Mouse (Mus musculus) urinary bladder, postnatal 25 days (tissue): Measurements from ENCODE around the gene Gm9736.
"Not testable (repeated sequence)": the region's sequence is repeated elsewhere in the genome, so short reads cannot be mapped to it uniquely, and the experiment has no call there.

Experiments
- DNase-seq: peaks from one replicate; pipeline ENCODE4 v3.0.0; 2022; ENCODE audit warnings: low spot score

Gm9736 gene

DNA sequence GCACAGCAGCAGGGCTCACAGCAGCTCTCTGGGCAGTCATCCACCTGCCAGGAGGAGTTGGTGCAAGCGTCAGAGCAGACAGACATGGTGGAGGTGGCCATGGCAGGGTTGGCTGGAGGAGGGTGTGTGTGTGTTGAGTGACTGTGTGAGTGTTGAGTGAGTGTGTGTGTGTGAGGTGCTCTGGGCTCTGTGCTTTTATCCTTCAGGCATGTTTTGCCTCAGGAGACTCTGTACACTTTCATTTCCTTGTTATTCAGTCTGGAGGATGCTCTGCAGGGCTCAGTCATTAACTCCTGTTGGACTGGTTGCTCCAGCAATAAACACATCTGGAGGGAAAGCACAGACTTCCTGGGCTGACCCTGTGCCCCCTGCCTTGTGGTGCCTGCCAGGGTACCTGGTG is at the start of gene Gm9736:
Gm9736 (minus strand) TSS at position 101 of the 400 bp plus-strand sequence.
- not testable (repeated sequence) for DNase-seq

DNA sequence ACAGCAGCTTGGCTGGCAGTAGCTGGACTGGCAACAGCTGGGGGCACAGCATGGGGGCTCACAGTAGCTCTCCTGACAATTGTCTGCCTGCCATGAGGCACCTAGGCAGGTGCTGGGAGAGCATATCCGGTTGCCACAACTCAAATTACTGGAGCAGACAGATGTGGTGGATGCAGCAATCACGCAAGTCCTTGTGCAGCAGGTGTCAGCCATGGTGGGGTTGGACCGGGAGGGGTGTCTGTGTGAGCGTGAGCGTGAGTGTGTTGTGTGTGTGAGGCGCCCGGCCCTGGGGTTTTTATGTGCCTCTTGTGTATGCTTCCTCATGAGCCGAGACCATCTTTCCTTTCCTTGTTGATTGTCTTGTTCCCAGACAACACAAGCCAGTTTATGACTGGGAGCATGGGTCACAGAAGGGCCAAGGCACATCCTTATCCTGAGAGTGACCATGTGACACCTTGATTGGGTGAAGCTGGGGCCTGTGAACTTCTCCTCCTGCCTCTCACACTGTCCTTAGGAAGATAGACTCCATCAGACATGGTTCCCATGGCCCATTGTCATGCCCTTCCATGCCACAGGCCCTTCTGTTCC is 47.9 kb upstream of the Gm9736 start, which contains the start of gene Gm19668:
Gm19668 (minus strand) TSS at position 213 of the 588 bp plus-strand sequence.
- no peak for DNase-seq

- DNase-seq: not testable (repeated sequence)
Observed at GRCm38 (mm10) chr10:77798164-77798920, 47.2 kb upstream of the Gm9736 start.

GRCm38 (mm10) chr10:77797677-77798076 is 46.5 kb upstream of the Gm9736 start:
- DNase-seq: no peak

DNA sequence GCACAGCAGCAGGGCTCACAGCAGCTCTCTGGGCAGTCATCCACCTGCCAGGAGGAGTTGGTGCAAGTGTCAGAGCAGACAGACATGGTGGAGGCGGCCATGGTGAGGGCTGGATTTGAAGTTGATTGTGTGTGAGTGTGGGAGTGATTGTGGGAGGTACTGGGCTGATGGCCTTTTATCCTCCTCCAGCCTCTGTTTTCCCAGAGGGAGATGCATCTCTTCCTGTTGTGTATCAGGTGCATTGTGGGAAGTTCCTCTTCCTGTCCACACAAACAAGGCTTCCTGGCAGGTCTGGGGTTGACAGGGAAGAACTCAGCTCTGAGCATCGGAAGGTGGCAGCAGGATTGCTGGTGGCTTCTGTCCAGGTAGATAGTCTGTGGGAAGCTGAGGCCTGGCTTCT is 43.8 kb upstream of the Gm9736 start, which contains the start of gene Gm9639:
Gm9639 (minus strand) TSS at position 101 of the 400 bp plus-strand sequence.
- DNase-seq: no peak

DNA sequence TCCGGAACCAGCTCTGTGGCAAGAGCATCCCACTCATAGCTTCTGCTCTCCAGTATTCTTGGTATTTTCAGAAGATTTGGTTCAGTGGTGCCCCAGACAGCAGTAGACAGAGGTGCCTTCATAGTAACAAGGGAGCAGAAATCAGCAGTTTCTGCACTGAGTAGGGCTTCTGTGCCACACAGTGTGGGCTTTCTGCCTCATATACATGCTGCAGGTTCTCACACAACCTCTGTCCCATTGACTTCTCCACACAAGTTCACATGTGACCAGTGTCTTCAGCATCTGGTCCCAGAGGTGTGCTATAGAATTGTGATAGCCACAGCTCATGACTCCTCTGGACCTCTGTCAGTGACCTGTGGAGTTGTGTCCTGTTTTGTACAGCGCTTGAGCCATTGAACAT is 37.5 kb upstream of the Gm9736 start:
- no peak for DNase-seq

DNA sequence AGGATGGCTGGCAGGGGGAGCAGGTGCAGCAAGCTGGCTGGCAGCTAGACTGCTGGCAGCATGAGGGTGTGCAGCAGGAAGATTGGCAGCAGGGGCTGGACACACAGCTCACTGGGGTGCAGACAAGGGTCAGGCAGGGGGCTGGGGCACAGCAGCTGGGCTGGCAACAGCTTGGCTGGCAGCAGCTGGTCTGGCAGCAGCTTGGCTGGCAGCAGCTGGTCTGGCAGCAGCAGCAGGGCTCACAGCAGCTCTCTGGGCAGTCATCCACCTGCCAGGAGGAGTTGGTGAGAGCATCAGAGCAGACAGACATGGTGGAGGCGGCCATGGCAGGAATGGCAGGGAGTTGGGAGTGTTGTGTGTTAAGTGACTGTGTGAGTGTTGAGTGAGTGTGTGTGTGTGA is 36.7 kb upstream of the Gm9736 start, which contains the start of gene Gm7137:
Gm7137 (minus strand) TSS at position 325 of the 400 bp plus-strand sequence.
- DNase-seq: not testable (repeated sequence)

- not testable (repeated sequence) for DNase-seq
Observed at GRCm38 (mm10) chr10:77783396-77783795, 32.2 kb upstream of the Gm9736 start.

- not testable (repeated sequence) for DNase-seq
Observed at GRCm38 (mm10) chr10:77782442-77782841, 31.3 kb upstream of the Gm9736 start, which contains the start of gene Gm3250. TSS of gene Gm3250 (minus strand) at chr10:77782542.

DNA sequence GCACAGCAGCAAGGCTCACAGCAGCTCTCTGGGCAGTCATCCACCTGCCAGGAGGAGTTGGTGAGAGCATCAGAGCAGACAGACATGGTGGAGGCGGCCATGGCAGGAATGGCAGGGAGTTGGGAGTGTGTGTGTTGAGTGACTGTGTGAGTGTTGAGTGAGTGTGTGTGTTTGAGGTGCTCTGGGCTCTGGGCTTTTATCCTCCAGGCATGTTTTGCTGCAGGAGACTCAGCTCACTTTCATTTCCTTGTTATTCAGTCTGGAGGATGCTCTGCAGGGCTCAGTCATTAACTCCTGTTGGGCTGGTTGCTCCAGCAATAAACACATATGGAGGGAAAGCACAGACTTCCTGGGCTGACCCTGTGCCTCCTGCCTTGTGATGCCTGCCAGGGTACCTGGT is 25.7 kb upstream of the Gm9736 start, which contains the start of gene Gm7138:
Gm7138 (minus strand) TSS at position 101 of the 400 bp plus-strand sequence.
- DNase-seq: not testable (repeated sequence)

DNA sequence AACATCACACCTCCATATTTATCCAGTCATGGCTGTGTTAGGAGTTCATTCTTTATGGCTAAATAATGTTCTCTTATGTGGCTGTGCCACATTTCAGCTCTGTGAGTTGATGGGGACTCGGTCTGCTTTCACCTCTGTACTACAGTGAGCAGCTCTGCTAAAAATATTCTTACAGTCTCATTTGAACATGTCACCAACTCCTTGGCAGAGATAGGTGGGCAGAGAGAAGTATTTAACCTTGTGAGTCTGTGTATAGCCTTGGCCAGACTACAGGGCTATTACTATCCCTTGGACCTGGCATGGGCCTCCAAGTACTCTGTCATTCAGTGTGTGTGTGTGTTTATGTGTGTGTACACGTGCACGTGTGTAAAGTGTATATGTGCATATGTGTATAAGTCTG is 21.0 kb upstream of the Gm9736 start:
- not testable (repeated sequence) for DNase-seq

DNA sequence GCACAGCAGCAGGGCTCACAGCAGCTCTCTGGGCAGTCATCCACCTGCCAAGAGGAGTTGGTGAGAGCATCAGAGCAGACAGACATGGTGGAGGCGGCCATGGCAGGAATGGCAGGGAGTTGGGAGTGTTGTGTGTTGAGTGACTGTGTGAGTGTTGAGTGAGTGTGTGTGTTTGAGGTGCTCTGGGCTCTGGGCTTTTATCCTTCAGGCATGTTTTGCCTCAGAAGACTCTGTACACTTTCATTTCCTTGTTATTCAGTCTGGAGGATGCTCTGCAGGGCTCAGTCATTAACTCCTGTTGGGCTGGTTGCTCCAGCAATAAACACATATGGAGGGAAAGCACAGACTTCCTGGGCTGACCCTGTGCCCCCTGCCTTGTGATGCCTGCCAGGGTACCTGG is 20.1 kb upstream of the Gm9736 start, which contains the start of gene Gm3238:
Gm3238 (minus strand) TSS at position 101 of the 400 bp plus-strand sequence.
- DNase-seq: not testable (repeated sequence)

- no peak for DNase-seq
Observed at GRCm38 (mm10) chr10:77769727-77770126, 18.6 kb upstream of the Gm9736 start.

GRCm38 (mm10) chr10:77759582-77759981 is 8.4 kb upstream of the Gm9736 start, which contains the start of gene Gm3233:
TSS of gene Gm3233 (minus strand) at chr10:77759682.
- not testable (repeated sequence) for DNase-seq

DNA sequence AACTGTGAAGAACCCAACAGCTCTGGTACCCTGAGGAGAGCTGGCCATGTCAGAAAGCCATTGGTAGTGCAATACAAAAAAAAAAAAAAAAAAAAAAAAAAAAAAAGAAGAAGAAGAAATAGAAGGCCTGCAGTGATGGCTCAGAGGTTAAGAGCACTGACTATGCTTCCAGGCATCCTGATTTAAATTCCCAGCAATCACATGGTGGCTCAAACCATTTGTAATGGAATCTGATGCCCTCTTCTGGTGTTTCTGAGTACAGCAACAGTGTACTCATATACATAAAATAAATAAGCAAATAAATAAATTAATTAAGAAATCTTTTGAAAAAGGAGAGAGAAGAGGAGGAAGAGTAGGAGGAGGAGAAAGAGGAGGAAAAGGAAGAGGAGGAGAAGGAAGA is 2.3 kb upstream of the Gm9736 start:
- no peak for DNase-seq

GRCm38 (mm10) chr10:77752312-77752711 is 1.2 kb upstream of the Gm9736 start:
- DNase-seq: not testable (repeated sequence)

DNA sequence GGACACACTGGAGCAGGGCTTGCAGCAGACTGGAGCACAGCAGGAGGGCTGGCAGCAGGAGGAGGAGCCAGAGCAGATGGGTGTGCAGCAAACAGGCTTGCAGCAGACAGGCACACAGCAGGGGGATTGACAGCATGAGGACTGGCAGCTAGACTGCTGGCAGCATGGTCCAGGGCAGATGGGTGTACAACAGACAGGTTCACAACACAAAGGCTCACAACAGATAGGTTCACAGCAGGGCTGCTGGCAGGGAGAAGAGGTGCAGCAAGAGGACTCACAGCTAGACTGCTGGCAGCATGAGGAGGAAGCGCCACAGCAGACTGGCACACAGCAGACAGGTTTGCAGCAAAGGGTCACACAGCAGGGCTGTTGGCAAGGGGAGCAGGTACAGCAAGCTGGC is 468 bp downstream of the Gm9736 start:
- not testable (repeated sequence) for DNase-seq

GRCm38 (mm10) chr10:77741924-77742688 is 9.0 kb downstream of the Gm9736 start, which contains the start of gene Gm18596:
TSS of gene Gm18596 (minus strand) at chr10:77742638.
- DNase-seq: not testable (repeated sequence)

- no peak for DNase-seq
Observed at GRCm38 (mm10) chr10:77738929-77739328, 12.2 kb downstream of the Gm9736 start.

- DNase-seq: no peak
Observed at GRCm38 (mm10) chr10:77735928-77736327, 15.2 kb downstream of the Gm9736 start.

- DNase-seq: no peak
Observed at GRCm38 (mm10) chr10:77729241-77729640, 21.9 kb downstream of the Gm9736 start.

DNA sequence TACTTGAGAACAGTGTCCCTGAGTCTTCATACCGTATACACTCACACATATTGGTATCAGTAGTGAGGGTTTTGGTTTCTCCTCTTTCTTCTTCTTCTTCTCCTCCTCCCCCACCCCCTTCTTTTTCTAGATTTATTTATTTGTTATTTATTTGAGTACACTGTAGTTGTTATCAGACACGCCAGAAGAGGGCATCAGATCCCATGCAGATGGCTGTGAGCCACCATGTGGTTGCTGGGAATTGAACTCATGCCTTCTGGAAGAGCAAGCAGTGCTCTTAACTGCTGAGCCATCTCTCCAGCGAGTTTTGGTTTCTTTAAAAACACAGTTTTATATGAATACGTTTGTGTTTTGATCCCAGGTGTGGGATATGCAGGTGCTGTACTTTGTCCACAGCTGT is 22.9 kb downstream of the Gm9736 start:
- no peak for DNase-seq
